Mouse (Mus musculus): Measurements from ENCODE around the gene Fars2. TPM values are rescaled to one million over a fixed set of nuclear protein-coding genes. Genes with fewer than 3 reads are reported as not detected.

The Fars2 gene
- total and polyA plus RNA-seq, 2 experiments from 2014 or later, result 21.5 to 34.6 TPM

DNA sequence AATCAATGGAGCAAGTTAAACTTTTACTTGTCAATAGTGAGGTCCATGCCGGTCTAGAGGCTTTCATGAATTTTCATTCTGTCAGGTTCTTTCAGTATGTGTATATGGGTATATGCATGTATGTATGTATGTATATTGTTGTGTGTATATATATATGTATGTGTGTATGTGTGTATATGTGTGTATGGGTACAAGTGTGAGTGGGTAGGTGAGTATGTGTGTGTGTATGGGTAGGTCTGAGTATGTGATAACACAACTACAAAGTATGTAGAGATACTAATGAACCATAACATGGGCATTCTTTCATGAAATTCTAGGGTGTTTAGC lies 504.1 kb downstream of the Fars2 start:
- no peak overlapping the region for H3K4me2 ChIP-seq (ENCODE audit: low read depth, low read length)
- no peak overlapping the region for H3K27ac ChIP-seq
- no peak for ATAC-seq
- no peak for DNase-seq (ENCODE audit: low spot score)
- H3K27me3 ChIP-seq (ENCODE audit: insufficient read depth, low read length), result no peaks in the 10 kb centered on the region
- H3K36me3 ChIP-seq (ENCODE audit: insufficient read depth, low read length), result no peaks in the 10 kb centered on the region
- H3K9me3 ChIP-seq (ENCODE audit: low read length), result no peaks in the 10 kb centered on the region
- no peak for TF ChIP-seq CTCF (IDR thresholded peaks at IDR 0.05; ENCODE audit: low read depth)
- WGBS, result 96% methylated on average over 1 of the region's 1 CpGs
- H3K9ac ChIP-seq (replicated peaks; ENCODE audit: low read length), result no peak overlapping the region
- H3K4me1 ChIP-seq (ENCODE audit: insufficient read depth, low read length), result no peaks in the 10 kb centered on the region
- no peak overlapping the region for H3K4me3 ChIP-seq (ENCODE audit: low read length)

DNA sequence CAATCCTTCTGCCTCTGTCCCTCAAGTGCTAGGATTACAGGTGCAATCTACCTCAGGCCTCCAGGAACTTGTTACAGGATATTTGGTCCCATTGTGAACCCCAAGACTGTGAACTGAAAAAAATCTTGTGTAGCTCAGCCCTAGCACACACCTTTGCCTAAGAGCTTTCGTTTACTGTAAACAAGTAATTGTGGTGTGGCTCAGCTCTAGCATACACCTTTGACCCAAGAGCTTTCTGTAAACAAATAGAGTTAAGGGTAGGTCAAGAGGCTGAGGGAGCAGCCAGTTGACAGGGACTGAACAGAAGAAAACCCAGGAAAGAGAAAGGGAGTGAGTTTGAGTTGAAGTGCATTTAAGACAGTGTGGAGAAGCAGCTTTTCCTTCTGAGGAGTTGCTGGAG lies 506.3 kb downstream of the Fars2 start:
- no peak for ATAC-seq
- 78% methylated on average over 1 of the region's 1 CpGs for WGBS
- no peak for DNase-seq (ENCODE audit: low spot score)
- no peaks in the 10 kb centered on the region for H3K9me3 ChIP-seq (ENCODE audit: low read length)
- no peaks in the 10 kb centered on the region for H3K36me3 ChIP-seq (ENCODE audit: insufficient read depth, low read length)
- no peaks in the 10 kb centered on the region for H3K4me1 ChIP-seq (ENCODE audit: insufficient read depth, low read length)
- TF ChIP-seq CTCF (IDR thresholded peaks at IDR 0.05; ENCODE audit: low read depth), result no peak
- no peaks in the 10 kb centered on the region for H3K27me3 ChIP-seq (ENCODE audit: insufficient read depth, low read length)
- no peak overlapping the region for H3K9ac ChIP-seq (replicated peaks; ENCODE audit: low read length)
- no peak overlapping the region for H3K27ac ChIP-seq
- H3K4me3 ChIP-seq (ENCODE audit: low read length), result no peak overlapping the region
- no peak overlapping the region for H3K4me2 ChIP-seq (ENCODE audit: low read depth, low read length)

- H3K4me2 ChIP-seq (ENCODE audit: low read depth, low read length), result no peak overlapping the region
- no peak overlapping the region for H3K9ac ChIP-seq (replicated peaks; ENCODE audit: low read length)
- no peak for ATAC-seq
- 82% methylated on average over 1 of the region's 1 CpGs for WGBS
- no peak for DNase-seq (ENCODE audit: low spot score)
- no peak overlapping the region for H3K4me3 ChIP-seq (ENCODE audit: low read length)
- no peak for TF ChIP-seq CTCF (IDR thresholded peaks at IDR 0.05; ENCODE audit: low read depth)
- H3K36me3 ChIP-seq (ENCODE audit: insufficient read depth, low read length), result no peaks in the 10 kb centered on the region
- no peaks in the 10 kb centered on the region for H3K9me3 ChIP-seq (ENCODE audit: low read length)
- H3K4me1 ChIP-seq (ENCODE audit: insufficient read depth, low read length), result no peaks in the 10 kb centered on the region
- H3K27me3 ChIP-seq (ENCODE audit: insufficient read depth, low read length), result no peaks in the 10 kb centered on the region
- H3K27ac ChIP-seq, result no peak overlapping the region
Measured at GRCm38 (mm10) chr13:36629154-36629553, 511.9 kb downstream of the Fars2 start.

GRCm38 (mm10) chr13:36648257-36648656 lies 531.0 kb downstream of the Fars2 start:
- ATAC-seq (no peak), DNase-seq (ENCODE audit: low spot score) (no peak)
- Histone ChIP-seq H3K27ac (no peak overlapping the region), H3K27me3 (ENCODE audit: insufficient read depth, low read length) (no peaks in the 10 kb centered on the region), H3K4me1 (ENCODE audit: insufficient read depth, low read length) (no peaks in the 10 kb centered on the region), H3K9ac (replicated peaks; ENCODE audit: low read length) (no peak overlapping the region), H3K9me3 (ENCODE audit: low read length) (no peaks in the 10 kb centered on the region), H3K4me2 (ENCODE audit: low read depth, low read length) (no peak overlapping the region), H3K36me3 (ENCODE audit: insufficient read depth, low read length) (no peaks in the 10 kb centered on the region), H3K4me3 (ENCODE audit: low read length) (no peak overlapping the region)
- no peak for TF ChIP-seq CTCF (IDR thresholded peaks at IDR 0.05; ENCODE audit: low read depth)
- 72% methylated on average over 7 of the region's 7 CpGs for WGBS

DNA sequence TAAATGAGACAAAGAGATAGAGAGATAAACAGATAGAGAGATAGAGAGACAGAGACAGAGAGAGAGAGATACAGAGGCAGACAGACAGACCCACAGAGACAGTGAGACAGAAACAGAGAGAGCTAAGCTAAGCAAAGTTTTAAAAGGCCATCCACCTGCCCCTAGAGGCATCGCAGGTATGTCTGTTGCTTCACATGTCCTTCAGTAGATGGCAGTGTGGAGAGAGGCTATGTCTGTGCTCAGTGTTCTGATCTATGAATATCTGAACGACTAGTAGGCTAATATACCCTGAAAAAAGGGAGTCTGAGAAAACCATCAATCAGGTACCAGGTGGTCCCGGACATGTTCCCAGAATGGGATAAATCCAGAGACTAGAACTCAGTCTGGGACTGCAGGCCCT lies 537.0 kb downstream of the Fars2 start:
- 72% methylated on average over 3 of the region's 3 CpGs for whole genome bisulfite sequencing
- H3K27me3 ChIP-seq (ENCODE audit: insufficient read depth, low read length), result no peaks in the 10 kb centered on the region
- no peak overlapping the region for H3K9ac ChIP-seq (replicated peaks; ENCODE audit: low read length)
- TF ChIP-seq CTCF (IDR thresholded peaks at IDR 0.05; ENCODE audit: low read depth), result peak; percentile 36
- no peak overlapping the region for H3K4me3 ChIP-seq (ENCODE audit: low read length)
- H3K27ac ChIP-seq, result no peak overlapping the region
- no peak for DNase-seq (ENCODE audit: low spot score)
- no peaks in the 10 kb centered on the region for H3K36me3 ChIP-seq (ENCODE audit: insufficient read depth, low read length)
- H3K4me1 ChIP-seq (ENCODE audit: insufficient read depth, low read length), result no peaks in the 10 kb centered on the region
- ATAC-seq, result no peak
- H3K9me3 ChIP-seq (ENCODE audit: low read length), result no peaks in the 10 kb centered on the region
- no peak overlapping the region for H3K4me2 ChIP-seq (ENCODE audit: low read depth, low read length)

DNA sequence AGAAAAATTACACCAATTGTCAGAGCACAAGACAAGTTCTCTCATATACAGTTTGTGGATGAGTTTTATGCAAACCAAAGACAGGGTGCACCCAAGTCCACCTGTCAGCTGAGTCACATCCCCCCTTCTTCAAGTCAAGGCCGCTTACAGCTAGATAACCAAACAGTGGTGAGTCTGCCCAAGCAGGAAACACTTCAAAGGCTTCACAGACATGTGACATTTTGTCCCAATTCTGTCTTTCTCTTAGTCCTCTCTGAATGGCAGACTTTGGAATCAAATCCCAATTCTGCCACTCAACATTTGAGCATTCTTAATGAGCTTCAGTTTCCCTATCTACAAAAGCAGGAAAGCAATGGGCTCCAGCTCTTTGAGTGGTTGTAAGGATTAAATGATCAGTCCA lies 562.1 kb downstream of the Fars2 start:
- Histone ChIP-seq H3K36me3 (ENCODE audit: insufficient read depth, low read length) (no peaks in the 10 kb centered on the region), H3K4me3 (ENCODE audit: low read length) (no peak overlapping the region), H3K9me3 (ENCODE audit: low read length) (no peaks in the 10 kb centered on the region), H3K27me3 (ENCODE audit: insufficient read depth, low read length) (no peaks in the 10 kb centered on the region), H3K27ac (no peak overlapping the region), H3K9ac (replicated peaks; ENCODE audit: low read length) (no peak overlapping the region), H3K4me2 (ENCODE audit: low read depth, low read length) (no peak overlapping the region), H3K4me1 (ENCODE audit: insufficient read depth, low read length) (no peaks in the 10 kb centered on the region)
- TF ChIP-seq CTCF (IDR thresholded peaks at IDR 0.05; ENCODE audit: low read depth), result no peak
- no peak for DNase-seq (ENCODE audit: low spot score)
- no peak for ATAC-seq
- 77% methylated on average over 1 of the region's 1 CpGs for WGBS

GRCm38 (mm10) chr13:36680690-36681355 lies 563.6 kb downstream of the Fars2 start:
- ATAC-seq (no peak), DNase-seq (ENCODE audit: low spot score) (no peak)
- H3K4me2 ChIP-seq (ENCODE audit: low read depth, low read length), result no peak overlapping the region
- H3K4me3 ChIP-seq (ENCODE audit: low read length), result no peak overlapping the region
- H3K27ac ChIP-seq, result no peak overlapping the region
- H3K9ac ChIP-seq (replicated peaks; ENCODE audit: low read length), result no peak overlapping the region
- H3K36me3 ChIP-seq (ENCODE audit: insufficient read depth, low read length), result no peaks in the 10 kb centered on the region
- no peaks in the 10 kb centered on the region for H3K4me1 ChIP-seq (ENCODE audit: insufficient read depth, low read length)
- H3K27me3 ChIP-seq (ENCODE audit: insufficient read depth, low read length), result no peaks in the 10 kb centered on the region
- TF ChIP-seq CTCF (IDR thresholded peaks at IDR 0.05; ENCODE audit: low read depth), result no peak
- 94% methylated on average over 8 of the region's 8 CpGs for WGBS
- no peaks in the 10 kb centered on the region for H3K9me3 ChIP-seq (ENCODE audit: low read length)

All from hindbrain, postnatal 0 days (tissue).